Mouse (Mus musculus) macrophage (primary cell): Measurements from ENCODE around the gene Ptprt. TPM values are rescaled to one million over a fixed set of nuclear protein-coding genes. Genes with fewer than 3 reads are reported as not detected.

Source experiments
- H3K27ac ChIP-seq: fragments of 350-480 bp; formaldehyde crosslinking; 2 replicates; pipeline ENCODE4 v1.9.0; 2021
- H3K36me3 ChIP-seq: fragments of 350-480 bp; formaldehyde crosslinking; 2 replicates; pipeline ENCODE4 v1.9.0; 2021; ENCODE audit errors: inconsistent target
- H3K4me3 ChIP-seq: fragments of 350-480 bp; formaldehyde crosslinking; 2 replicates; pipeline ENCODE4 v1.9.0; 2021; ENCODE audit errors: inconsistent target
- H3K79me2 ChIP-seq: fragments of 350-480 bp; formaldehyde crosslinking; 2 replicates; pipeline ENCODE4 v1.9.0; 2021; ENCODE audit errors: inconsistent target
- WGBS: methylation state at CpG from one replicate; pipeline ENCODE4 v1.1.7; 2026; ENCODE audit warnings: inconsistent platforms; ENCODE audit not compliant: missing documents; 5-methylcytosine and 5-hydroxymethylcytosine counted together
- polyA plus RNA-seq: library from polyadenylated mRNA; stranded (reverse); fragments of 250-400 nt; gene quantifications from 3 replicates; pipeline ENCODE4 v1.2.4, GENCODE M21; 2018; ENCODE audit warnings: inconsistent platforms

Gene Ptprt
- polyA plus RNA-seq, 1 experiment from 2014 or later: not detected

GRCm38 (mm10) chr2:162282121-162282520 is 378.8 kb downstream of the Ptprt start:
- WGBS: 71% methylated on average over 10 of the region's 10 CpGs
- no peaks in the 10 kb centered on the region for H3K36me3 ChIP-seq
- no peak overlapping the region for H3K4me3 ChIP-seq
- H3K27ac ChIP-seq: no peak overlapping the region
- H3K79me2 ChIP-seq: no peaks in the 10 kb centered on the region

GRCm38 (mm10) chr2:162273826-162274225 is 387.1 kb downstream of the Ptprt start:
- Histone ChIP-seq H3K27ac (no peak overlapping the region), H3K79me2 (no peaks in the 10 kb centered on the region), H3K4me3 (no peak overlapping the region), H3K36me3 (no peaks in the 10 kb centered on the region)
- WGBS: 71% methylated on average over 4 of the region's 4 CpGs

GRCm38 (mm10) chr2:162251272-162251671 is 409.7 kb downstream of the Ptprt start:
- no peaks in the 10 kb centered on the region for H3K36me3 ChIP-seq
- no peak overlapping the region for H3K27ac ChIP-seq
- no peak overlapping the region for H3K4me3 ChIP-seq
- H3K79me2 ChIP-seq: no peaks in the 10 kb centered on the region
- 38% methylated on average over 2 of the region's 2 CpGs for WGBS

- no peak overlapping the region for H3K27ac ChIP-seq
- 66% methylated on average over 4 of the region's 4 CpGs for WGBS
- no peaks in the 10 kb centered on the region for H3K36me3 ChIP-seq
- H3K79me2 ChIP-seq: no peaks in the 10 kb centered on the region
- H3K4me3 ChIP-seq: no peak overlapping the region
Observed at GRCm38 (mm10) chr2:162248296-162248695, 412.7 kb downstream of the Ptprt start.

GRCm38 (mm10) chr2:162222476-162222875 is 438.5 kb downstream of the Ptprt start:
- H3K4me3 ChIP-seq: no peak overlapping the region
- no peaks in the 10 kb centered on the region for H3K79me2 ChIP-seq
- no peaks in the 10 kb centered on the region for H3K36me3 ChIP-seq
- WGBS: 31% methylated on average over 1 of the region's 1 CpGs
- H3K27ac ChIP-seq: no peak overlapping the region

GRCm38 (mm10) chr2:162220586-162220985 is 440.4 kb downstream of the Ptprt start:
- no peaks in the 10 kb centered on the region for H3K79me2 ChIP-seq
- H3K27ac ChIP-seq: no peak overlapping the region
- no peaks in the 10 kb centered on the region for H3K36me3 ChIP-seq
- no peak overlapping the region for H3K4me3 ChIP-seq

- Histone ChIP-seq H3K4me3 (no peak overlapping the region), H3K79me2 (no peaks in the 10 kb centered on the region), H3K27ac (no peak overlapping the region), H3K36me3 (no peaks in the 10 kb centered on the region)
- WGBS: 80% methylated on average over 4 of the region's 4 CpGs
Observed at GRCm38 (mm10) chr2:162219507-162219906, 441.4 kb downstream of the Ptprt start.

GRCm38 (mm10) chr2:162217896-162218295 is 443.1 kb downstream of the Ptprt start:
- Histone ChIP-seq H3K4me3 (no peak overlapping the region), H3K36me3 (no peaks in the 10 kb centered on the region), H3K27ac (no peak overlapping the region), H3K79me2 (no peaks in the 10 kb centered on the region)
- WGBS: 87% methylated on average over 5 of the region's 5 CpGs

- no peak overlapping the region for H3K27ac ChIP-seq
- H3K4me3 ChIP-seq: no peak overlapping the region
- H3K36me3 ChIP-seq: no peaks in the 10 kb centered on the region
- WGBS: 20% methylated on average over 2 of the region's 2 CpGs
- H3K79me2 ChIP-seq: no peaks in the 10 kb centered on the region
Observed at GRCm38 (mm10) chr2:162212397-162212796, 448.6 kb downstream of the Ptprt start.

- 89% methylated on average over 6 of the region's 6 CpGs for WGBS
- Histone ChIP-seq H3K4me3 (no peak overlapping the region), H3K27ac (no peak overlapping the region), H3K36me3 (no peaks in the 10 kb centered on the region), H3K79me2 (no peaks in the 10 kb centered on the region)
Observed at GRCm38 (mm10) chr2:162210564-162210963, 450.4 kb downstream of the Ptprt start.

GRCm38 (mm10) chr2:162197316-162197715 is 463.6 kb downstream of the Ptprt start:
- Histone ChIP-seq H3K79me2 (no peaks in the 10 kb centered on the region), H3K36me3 (no peaks in the 10 kb centered on the region), H3K27ac (no peak overlapping the region), H3K4me3 (no peak overlapping the region)
- 89% methylated on average over 5 of the region's 5 CpGs for WGBS

- H3K36me3 ChIP-seq: no peaks in the 10 kb centered on the region
- WGBS: 88% methylated on average over 20 of the region's 20 CpGs
- H3K27ac ChIP-seq: no peak overlapping the region
- H3K4me3 ChIP-seq: no peak overlapping the region
- no peaks in the 10 kb centered on the region for H3K79me2 ChIP-seq
Observed at GRCm38 (mm10) chr2:162182621-162183475, 478.1 kb downstream of the Ptprt start.

GRCm38 (mm10) chr2:162181826-162182225 is 479.1 kb downstream of the Ptprt start:
- no peak overlapping the region for H3K4me3 ChIP-seq
- no peaks in the 10 kb centered on the region for H3K79me2 ChIP-seq
- no peak overlapping the region for H3K27ac ChIP-seq
- 94% methylated on average over 2 of the region's 2 CpGs for WGBS
- no peaks in the 10 kb centered on the region for H3K36me3 ChIP-seq

GRCm38 (mm10) chr2:162172529-162172928 is 488.4 kb downstream of the Ptprt start:
- H3K36me3 ChIP-seq: no peaks in the 10 kb centered on the region
- H3K27ac ChIP-seq: no peak overlapping the region
- no peaks in the 10 kb centered on the region for H3K79me2 ChIP-seq
- no peak overlapping the region for H3K4me3 ChIP-seq
- 69% methylated on average over 1 of the region's 1 CpGs for WGBS

- WGBS: 84% methylated on average over 3 of the region's 3 CpGs
- Histone ChIP-seq H3K27ac (no peak overlapping the region), H3K36me3 (no peaks in the 10 kb centered on the region), H3K79me2 (no peaks in the 10 kb centered on the region), H3K4me3 (no peak overlapping the region)
Observed at GRCm38 (mm10) chr2:162141845-162142411, 519.0 kb downstream of the Ptprt start.
